Mouse (Mus musculus) heart, postnatal 4 days (tissue): ENCODE measurements around the gene Hoxa7. TPM values are rescaled to one million over a fixed set of nuclear protein-coding genes. Genes with fewer than 3 reads are reported as not detected.
A peak's percentile ranks its signal among the peaks of the same experiment; 100 is the strongest.

Experiments used
- DNase-seq: peaks from one replicate; pipeline ENCODE4 v3.0.0; 2021
- total RNA-seq, 2 experiments: library from RNA; stranded (reverse); gene quantifications; 2 replicates each; pipeline ENCODE4 v1.2.3; 2021

The Hoxa7 gene
- total RNA-seq, 2 experiments from 2014 or later, result 0.20 TPM; not detected in 1

- no peak for DNase-seq
Measured at GRCm38 (mm10) chr6:52212556-52213118, 9.0 kb downstream of the Hoxa7 start.

GRCm38 (mm10) chr6:52211961-52212360 lies 9.7 kb downstream of the Hoxa7 start:
- DNase-seq, result no peak

DNA sequence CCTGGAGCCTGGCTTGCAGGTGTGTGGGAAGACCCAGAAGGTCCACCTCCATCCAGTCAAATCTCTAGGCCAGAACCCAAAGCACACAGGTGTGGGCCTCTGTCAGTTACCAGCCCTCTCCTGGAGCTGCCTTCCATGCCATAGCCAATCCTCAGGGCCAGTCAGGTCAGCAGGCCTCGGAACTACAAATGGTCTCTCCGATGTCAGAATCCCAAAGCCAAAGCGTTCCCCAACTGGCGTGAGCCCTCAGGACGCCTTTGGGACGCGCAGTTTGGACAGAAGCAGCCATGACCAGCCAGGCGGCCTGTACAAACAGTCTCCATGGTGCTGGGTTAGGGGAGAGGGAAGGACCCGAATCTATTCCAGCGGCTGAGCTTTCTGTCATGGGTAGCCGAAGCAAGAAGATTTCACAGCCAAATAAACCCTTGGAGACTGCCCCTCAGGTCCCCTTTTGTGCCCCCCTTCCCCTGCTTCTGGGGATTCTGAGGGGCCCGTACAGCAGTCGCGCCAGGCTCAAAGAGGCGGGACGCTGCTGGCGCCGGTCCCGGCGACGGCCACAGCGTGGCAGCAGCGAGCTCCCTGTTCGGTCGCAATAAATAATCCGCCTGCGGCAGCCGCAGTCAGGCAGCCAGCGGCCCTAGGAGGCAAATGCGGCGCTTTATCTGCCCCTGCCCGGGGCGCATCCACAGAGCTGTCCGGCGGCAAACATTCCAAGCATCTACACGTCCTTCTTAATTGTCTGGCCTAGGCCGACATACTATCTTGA lies 10.3 kb downstream of the Hoxa7 start:
- peak; percentile 82 for DNase-seq

DNA sequence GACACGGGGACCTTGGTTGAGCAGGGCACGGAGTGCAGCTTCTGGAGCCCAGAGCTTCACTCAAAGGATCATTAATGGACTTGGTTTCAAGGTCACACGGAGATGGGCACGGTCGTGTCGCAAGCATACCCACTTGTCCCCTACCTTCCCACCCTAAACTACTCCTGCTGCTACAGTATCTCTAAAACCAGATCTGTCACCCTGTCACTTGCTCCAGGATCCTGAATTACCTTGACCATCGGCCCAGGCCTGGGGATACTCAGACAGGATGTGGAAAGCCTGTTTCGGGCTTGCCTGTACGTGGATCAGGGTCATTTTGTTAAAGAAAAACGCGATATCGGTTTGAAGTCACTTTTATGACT lies 12.0 kb downstream of the Hoxa7 start:
- no peak for DNase-seq

GRCm38 (mm10) chr6:52208868-52209684 lies 12.6 kb downstream of the Hoxa7 start:
- peak; percentile 6 for DNase-seq

DNA sequence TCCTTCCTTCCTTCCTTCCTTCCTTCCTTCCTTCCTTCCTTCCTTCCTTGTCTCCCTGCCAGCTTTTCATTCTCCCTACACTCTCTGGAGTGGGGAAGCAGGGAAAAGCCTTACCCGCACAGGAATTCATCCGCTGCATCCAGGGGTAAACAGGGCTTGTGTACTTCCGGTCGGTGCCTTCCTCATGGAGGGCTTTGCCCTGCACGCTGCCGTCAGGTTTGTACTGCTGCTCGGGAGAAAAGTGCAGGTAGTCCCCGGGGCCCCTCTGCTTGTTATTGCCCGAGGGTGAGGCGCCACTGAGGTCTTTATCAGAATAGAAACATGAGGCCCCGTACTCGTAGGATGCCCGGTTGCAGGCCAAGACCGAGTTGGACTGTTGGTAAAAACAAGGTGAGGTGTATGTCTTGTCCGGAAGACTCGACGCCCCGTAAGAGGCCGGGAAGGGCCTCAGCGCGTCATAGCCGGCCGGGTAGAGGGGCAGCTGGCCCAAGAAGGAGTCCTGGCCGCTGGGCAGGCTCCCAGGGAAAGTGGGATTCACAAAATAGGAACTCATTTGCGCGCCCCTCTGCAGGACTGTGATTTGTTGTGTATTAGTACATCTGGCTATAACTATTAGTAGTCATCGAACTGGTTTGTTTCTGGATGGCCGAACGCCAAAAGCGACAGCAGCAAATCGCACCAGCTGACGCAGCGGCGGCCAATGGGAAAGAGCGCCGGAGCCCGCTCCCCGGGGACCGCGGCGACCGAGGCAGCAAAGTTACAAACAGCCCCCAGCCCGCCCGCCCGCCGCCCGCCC lies 13.4 kb downstream of the Hoxa7 start, which contains the start of gene Hoxa6:
TSS of gene Hoxa6 (minus strand) at position 651 of the 796 bp plus-strand sequence.
- DNase-seq, result peak; percentile 29

GRCm38 (mm10) chr6:52207684-52207976 lies 14.0 kb downstream of the Hoxa7 start:
- no peak for DNase-seq

DNA sequence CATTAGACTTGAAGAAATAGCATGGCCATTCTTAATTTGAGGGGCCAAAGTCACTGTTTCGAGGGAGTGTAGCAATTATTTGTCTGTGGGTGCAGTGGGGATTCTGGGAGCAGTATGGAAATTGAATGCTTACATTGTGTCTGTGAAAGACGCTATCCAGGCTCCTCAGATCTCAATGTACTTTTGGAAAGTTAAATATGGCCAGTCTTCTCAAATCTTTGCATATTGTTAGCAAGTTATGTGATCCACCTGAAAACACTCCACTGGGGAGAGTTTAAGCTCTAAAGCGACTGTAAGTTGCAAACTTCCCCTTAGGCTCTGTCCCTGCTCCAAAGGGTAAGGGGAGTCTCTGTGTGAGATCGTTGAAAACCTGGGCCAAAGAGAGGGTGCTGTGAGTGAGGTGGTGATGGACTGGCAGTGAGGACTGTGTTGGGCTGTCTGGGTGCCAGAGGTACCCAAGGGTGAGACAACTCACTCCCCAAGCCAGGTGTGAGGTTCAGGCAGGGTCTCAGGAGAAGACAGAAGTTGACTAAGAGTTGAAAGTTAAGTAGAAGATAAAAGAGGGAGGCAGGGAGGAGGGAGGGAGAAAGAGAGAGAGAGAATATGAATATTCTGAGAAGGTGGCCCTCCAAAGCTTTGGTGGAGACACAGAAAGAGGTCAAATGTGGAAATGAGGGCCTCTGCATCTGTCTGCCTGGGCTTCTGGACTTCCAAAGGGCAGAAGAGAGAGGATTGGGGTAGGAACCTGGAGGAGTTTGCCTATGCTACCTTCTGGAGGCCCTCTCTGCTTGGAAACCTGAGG lies 14.6 kb downstream of the Hoxa7 start:
- no peak for DNase-seq

- DNase-seq, result peak; percentile 6
Measured at GRCm38 (mm10) chr6:52205638-52206621, 15.7 kb downstream of the Hoxa7 start.

- no peak for DNase-seq
Measured at GRCm38 (mm10) chr6:52205221-52205620, 16.4 kb downstream of the Hoxa7 start.

- DNase-seq, result peak; percentile 75
Measured at GRCm38 (mm10) chr6:52204050-52204752, 17.5 kb downstream of the Hoxa7 start, which contains the start of gene Hoxa5. Gene Hoxa5, minus strand, starts transcription at chr6:52204587.

DNA sequence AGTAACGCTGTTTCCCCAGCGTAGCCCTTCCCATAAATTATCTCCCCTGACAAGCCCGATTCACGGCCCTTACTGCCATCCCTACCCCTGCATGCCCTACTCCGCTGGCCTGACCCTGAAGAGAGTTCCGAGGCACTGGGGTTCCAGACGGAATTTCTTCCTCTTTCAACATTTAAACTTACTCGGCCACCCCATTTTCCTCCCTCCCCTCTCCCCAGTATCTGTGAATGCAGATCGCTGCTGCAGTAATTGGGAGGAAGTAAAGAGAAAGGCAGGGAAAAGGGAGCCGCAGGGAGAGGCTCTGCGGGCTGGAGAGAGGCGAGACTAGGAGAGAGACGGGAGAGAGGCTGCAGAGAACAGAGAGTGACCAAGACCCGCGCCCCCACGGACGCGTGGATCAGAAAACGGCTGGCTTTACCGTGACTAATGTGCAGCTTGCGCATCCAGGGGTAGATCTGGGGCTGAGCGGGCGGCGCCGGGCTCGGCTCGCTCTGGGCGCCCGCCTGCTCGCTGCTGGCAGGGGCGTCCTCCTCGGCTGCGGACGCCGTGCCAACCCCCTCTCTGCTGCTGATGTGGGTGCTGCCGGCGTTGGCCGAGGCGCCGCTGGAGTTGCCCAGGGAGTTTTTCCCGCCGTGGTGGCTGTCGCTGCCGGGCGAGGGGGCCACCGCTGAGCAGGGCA lies 18.1 kb downstream of the Hoxa7 start:
- no peak for DNase-seq

DNA sequence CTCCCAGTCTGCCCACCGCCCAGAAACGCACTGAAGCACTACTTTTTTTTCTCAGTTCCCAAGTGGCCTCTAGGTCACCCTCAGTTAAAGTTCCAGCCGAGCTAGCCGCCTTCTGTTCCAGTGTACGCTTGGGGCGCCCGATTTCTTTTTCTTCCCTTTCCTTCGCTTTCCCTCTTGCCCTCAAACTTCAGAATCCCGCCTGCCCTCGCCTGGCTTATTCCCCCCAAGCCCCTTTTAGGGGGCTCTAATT lies 18.6 kb downstream of the Hoxa7 start:
- no peak for DNase-seq

DNA sequence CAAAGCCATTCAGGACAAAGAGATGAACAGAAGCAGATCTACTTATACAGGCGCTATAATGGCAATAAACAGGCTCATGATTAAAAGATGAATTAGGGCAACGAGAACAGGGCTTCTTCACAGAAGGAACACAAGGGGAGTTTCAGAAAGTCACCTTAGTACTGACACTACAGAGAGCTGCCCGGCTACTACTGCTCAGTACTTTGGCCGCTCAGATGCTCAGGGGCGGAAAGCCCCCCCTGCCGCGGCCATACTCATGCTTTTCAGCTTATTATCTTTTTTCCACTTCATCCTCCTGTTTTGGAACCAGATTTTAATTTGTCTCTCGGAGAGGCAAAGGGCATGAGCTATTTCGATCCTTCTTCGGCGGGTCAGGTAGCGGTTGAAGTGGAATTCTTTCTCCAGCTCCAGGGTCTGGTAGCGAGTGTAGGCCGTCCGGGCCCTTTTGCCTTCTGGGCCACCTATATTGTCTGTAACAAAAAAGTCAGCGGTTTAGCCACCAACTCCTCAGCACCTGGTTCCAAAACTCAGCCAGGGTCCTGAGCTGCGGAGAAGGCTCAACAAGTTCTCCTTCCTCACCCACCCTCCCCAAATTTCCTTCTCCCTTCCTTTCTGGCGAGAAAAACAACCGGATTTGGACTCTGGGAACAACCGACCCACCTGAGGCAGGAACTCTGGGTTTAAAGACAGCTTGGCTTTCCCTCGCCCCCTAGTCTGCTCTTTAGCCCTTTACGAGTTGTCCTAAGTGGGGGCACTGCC lies 19.1 kb downstream of the Hoxa7 start:
- no peak for DNase-seq

GRCm38 (mm10) chr6:52201269-52201668 lies 20.4 kb downstream of the Hoxa7 start:
- no peak for DNase-seq

DNA sequence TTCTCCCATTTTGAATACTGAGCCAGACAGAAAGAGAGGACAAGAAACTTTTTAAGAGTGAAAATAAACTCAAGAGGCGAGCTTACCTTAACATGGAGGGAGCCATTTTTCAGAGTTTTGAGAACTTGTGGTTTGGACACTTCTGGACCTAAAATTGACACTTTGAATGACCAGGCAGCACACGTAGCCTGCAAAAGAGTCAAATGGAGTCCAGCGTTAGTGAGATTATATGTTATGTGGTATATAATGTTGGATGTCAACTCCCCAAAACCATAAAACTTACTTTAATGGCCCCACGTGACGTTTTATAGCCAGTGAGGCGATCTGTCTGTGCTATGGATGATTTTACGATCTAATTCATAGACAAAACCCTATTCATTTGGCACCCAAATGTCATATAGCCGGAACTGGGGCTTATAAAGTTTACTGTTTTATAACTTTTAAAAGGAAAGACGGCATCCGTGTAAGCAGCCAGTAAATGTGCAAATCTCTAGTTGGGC lies 20.9 kb downstream of the Hoxa7 start:
- no peak for DNase-seq

DNA sequence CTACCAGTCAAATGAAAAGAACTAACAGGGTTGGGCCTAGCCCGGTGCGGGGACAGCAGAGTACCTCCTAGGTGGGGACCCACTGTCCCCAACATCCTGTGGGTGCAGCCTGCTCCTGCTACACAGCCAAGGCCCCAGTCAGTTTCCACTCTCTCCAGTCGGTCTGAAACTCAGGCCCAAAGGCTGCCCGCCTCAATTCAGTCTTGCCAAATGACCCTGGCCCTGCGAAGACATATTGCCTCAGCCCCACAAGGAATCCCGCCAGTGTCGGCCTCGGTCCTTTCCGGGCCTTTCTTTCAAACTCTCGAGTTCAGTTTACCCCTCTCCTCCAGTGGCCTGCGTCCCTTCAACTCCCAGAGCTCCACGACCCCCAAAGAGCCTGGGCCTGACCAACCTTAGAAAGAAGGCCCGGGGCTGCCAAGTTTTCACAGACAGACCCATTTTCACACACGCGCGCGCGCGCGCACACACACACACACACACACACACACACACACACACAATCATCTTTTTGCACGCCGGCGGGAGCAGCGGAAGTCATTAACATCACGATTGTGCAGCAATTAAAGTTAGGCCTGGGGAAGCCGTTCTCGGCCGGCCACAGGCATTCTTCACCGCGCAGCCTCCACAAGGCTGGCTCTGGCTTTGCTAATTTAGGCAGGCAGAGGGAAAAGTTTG lies 21.4 kb downstream of the Hoxa7 start:
- no peak for DNase-seq

GRCm38 (mm10) chr6:52197271-52197670 lies 24.4 kb downstream of the Hoxa7 start:
- DNase-seq, result peak; percentile 62
